Mouse (Mus musculus) thymus, adult 18-20 months (tissue): ENCODE results near the gene 2410015M20Rik.
"Not testable (repeated sequence)": the region's sequence is repeated elsewhere in the genome, so short reads cannot be mapped to it uniquely, and the experiment has no call there.

Experiments
- DNase-seq, 2 experiments: peaks; one replicate each; pipeline ENCODE4 v3.0.0; 2022; ENCODE audit warnings: mixed read lengths in 2 of 2

Gene 2410015M20Rik

GRCm38 (mm10) chr17:56613236-56613844 lies 3.8 kb upstream of the 2410015M20Rik start, which contains the start of gene Rpl36:
TSS of gene Rpl36 (plus strand) at chr17:56613416.
- DNase-seq, result peak; percentile 84 to 87

GRCm38 (mm10) chr17:56612565-56612939 lies 3.0 kb upstream of the 2410015M20Rik start:
- DNase-seq, result not testable (repeated sequence)

GRCm38 (mm10) chr17:56611861-56612564 lies 2.4 kb upstream of the 2410015M20Rik start:
- no peak for DNase-seq

GRCm38 (mm10) chr17:56611323-56611722 lies 1.8 kb upstream of the 2410015M20Rik start:
- DNase-seq, result no peak

- DNase-seq, result no peak
These were observed 872 bp downstream of the 2410015M20Rik start for GRCm38 (mm10) chr17:56608699-56609098.

GRCm38 (mm10) chr17:56607521-56608062 lies 2.0 kb downstream of the 2410015M20Rik start:
- no peak for DNase-seq

GRCm38 (mm10) chr17:56605431-56605830 lies 4.1 kb downstream of the 2410015M20Rik start:
- no peak for DNase-seq

- no peak for DNase-seq
These were observed 5.1 kb downstream of the 2410015M20Rik start for GRCm38 (mm10) chr17:56604422-56604821.

GRCm38 (mm10) chr17:56604070-56604380 lies 5.5 kb downstream of the 2410015M20Rik start:
- no peak for DNase-seq

- DNase-seq, result no peak
These were observed 6.1 kb downstream of the 2410015M20Rik start for GRCm38 (mm10) chr17:56603186-56604069.

- no peak for DNase-seq
These were observed 15.9 kb downstream of the 2410015M20Rik start for GRCm38 (mm10) chr17:56593527-56594271.

- no peak for DNase-seq
These were observed 17.0 kb downstream of the 2410015M20Rik start for GRCm38 (mm10) chr17:56592553-56592952.

- DNase-seq, result no peak
These were observed 20.6 kb downstream of the 2410015M20Rik start for GRCm38 (mm10) chr17:56588921-56589320.

GRCm38 (mm10) chr17:56587773-56588172 lies 21.8 kb downstream of the 2410015M20Rik start:
- no peak for DNase-seq

GRCm38 (mm10) chr17:56585171-56585821 lies 24.3 kb downstream of the 2410015M20Rik start:
- DNase-seq, result peak in 1 of 2 experiments; percentile 54

- peak; percentile 99 for DNase-seq
These were observed 25.1 kb downstream of the 2410015M20Rik start, which contains the start of the genes Safb2 and Safb for GRCm38 (mm10) chr17:56584257-56585130. TSS of gene Safb2 (minus strand) at chr17:56584585. TSS of gene Safb (plus strand) at chr17:56584825.

- no peak for DNase-seq
These were observed 25.8 kb downstream of the 2410015M20Rik start for GRCm38 (mm10) chr17:56583611-56584256.

GRCm38 (mm10) chr17:56583071-56583470 lies 26.5 kb downstream of the 2410015M20Rik start:
- DNase-seq, result no peak

GRCm38 (mm10) chr17:56572939-56573338 lies 36.6 kb downstream of the 2410015M20Rik start:
- DNase-seq, result no peak

- DNase-seq, result no peak
These were observed 37.4 kb downstream of the 2410015M20Rik start for GRCm38 (mm10) chr17:56572154-56572553.
